Mouse (Mus musculus) gastrocnemius, adult 8-10 months (tissue): Measurements from ENCODE around the gene Il12rb1. TPM values are rescaled to one million over a fixed set of nuclear protein-coding genes. Genes with fewer than 3 reads are reported as not detected.

Experiments used
- DNase-seq, 2 experiments: peaks; one replicate each; pipeline ENCODE4 v3.0.0; 2022; ENCODE audit warnings: low spot score in 2 of 2
- total RNA-seq, 4 experiments: library from RNA; stranded (reverse); gene quantifications; 2 replicates each; pipeline ENCODE4 v1.2.4; 2022

Il12rb1 gene
- not detected for total RNA-seq

DNA sequence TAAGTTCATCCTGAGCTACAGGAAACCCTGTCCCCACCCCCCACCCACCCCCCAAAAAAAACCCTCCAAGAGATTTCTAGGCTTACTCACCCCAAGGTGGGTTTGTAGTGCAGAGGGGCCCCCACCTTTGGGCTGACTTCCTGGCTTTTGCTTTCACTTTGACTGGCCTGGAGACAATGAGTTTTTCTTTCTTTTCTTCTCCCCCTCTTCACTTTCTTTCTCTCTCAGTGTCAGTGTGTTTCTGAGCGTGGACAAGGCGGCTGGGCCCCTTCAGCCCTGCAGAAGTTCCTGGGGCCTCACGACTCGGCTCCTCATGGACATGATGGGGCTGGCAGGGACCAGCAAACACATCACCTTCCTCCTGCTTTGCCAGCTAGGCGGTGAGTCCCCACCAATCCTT lies at the start of gene Il12rb1:
Gene Il12rb1 (plus strand): TSS at position 211 of the 400 bp plus-strand sequence.
- DNase-seq = no peak

DNA sequence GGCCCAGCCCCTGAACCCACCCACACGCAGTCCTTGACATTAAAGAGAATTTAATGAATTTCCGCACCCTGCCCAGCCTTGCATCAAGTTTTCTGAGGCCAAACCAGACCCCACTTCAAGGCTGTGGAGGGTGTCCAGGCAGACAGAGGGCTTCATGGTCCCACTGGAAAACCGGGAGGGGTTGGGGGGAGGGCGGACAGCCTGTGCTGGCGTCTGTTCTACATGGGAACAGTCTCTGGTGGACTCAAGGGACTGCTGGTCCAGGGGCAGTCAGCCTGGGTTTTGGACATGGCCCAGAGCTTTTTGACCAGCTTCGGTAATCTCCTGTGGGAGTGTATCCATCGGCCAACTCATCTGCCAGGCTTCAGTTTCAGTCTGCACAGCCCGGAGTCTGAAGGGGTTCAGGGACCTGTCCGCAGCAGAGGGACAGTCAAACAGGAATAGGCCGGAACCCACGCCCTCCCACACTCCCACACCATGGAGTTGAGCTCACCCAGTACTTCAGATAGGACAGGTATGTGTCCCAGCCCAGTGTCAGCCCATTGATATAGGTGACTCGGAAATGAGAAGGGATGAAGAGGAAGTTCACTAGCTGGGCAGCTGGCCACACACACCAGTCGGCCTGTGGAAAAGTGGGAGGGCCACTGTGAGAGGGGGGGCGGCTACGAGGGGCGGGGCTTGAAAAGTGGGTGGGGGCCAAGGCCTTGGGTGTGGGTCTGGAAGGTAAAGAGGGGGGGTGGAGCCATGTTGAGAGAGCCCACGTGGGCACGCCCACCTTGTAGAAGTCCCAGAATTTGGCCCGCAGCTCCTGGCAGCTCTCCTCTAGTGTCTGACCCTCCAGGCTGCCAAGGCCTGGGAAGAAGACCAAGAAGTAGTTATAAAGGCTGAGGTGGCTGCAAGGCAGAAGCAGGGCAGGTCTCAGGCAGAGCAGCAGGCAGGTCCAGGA lies 49.4 kb upstream of the Il12rb1 start:
- DNase-seq = peak in 1 of 2 experiments; percentile 55

DNA sequence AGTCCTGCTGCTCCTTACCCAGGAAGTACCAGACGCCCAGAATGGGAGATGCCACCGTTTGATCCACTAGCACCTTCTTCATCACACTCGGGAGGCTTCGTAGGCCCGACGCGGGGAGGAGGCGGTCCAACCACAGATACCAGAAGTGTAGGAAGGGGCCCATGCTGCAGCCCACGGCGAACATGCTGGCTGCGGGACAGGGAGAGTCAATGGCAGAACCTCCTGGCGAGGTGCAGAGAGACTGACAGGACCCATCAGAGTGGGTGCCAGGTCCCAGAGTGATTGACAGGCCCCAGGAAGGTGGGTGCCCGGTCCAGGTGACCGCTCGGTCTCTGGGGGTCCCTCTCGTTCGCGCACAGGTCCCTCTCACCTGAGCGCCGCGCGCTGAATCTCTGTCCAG lies 47.9 kb upstream of the Il12rb1 start:
- DNase-seq = no peak

DNA sequence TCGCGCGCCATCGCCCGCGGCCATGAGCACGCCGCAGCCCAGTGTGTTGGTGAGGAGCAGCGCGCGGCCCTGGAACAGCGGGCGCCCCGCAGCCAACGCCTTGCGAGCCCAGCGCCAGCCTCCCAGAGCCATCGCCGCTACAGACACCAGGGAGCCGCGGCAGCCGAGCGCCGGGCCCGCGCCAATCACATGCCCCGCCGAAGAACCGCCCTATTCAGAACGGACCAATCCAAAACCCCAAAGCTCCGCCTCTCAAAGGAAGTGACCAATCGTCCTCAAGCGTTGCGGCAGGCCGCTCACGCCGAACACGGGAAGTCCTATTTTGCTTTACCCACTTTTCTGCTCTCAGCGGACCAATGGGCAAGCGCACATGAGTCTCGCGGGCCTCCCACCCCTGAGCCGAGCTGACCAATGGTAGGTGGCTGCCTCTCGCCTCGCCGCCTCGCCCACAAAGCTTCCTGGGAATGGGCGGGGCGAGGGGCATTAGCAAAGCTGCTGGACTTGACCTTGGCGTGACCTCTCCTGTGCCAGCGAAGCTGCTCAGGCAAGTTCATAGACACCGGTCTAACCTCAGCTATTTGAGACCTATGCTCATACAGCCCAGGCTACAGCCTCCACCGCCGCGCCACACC lies 47.4 kb upstream of the Il12rb1 start, which contains the start of gene Mpv17l2:
Gene Mpv17l2 (minus strand): TSS at position 172 of the 632 bp plus-strand sequence.
- DNase-seq = peak; percentile 90 to 95

DNA sequence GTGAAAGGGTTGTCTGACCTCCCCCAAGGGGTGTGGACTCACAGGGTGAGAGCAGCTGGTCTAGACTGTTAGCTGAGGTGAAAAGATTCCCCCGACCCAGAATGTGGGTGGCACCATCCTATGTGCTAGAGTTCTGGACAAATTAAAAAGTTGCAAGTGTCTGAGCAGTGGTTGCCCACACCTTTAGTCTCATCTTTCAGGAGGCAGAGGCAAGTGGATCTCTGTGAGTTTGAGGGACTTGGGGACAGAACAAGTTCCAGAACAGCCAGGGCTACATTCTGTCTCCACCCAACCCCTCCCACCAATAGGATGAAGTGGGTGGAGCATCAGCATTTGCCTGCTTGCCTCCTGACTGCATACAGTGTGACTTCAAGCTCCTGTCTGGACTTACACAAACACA lies 46.1 kb upstream of the Il12rb1 start:
- no peak for DNase-seq

DNA sequence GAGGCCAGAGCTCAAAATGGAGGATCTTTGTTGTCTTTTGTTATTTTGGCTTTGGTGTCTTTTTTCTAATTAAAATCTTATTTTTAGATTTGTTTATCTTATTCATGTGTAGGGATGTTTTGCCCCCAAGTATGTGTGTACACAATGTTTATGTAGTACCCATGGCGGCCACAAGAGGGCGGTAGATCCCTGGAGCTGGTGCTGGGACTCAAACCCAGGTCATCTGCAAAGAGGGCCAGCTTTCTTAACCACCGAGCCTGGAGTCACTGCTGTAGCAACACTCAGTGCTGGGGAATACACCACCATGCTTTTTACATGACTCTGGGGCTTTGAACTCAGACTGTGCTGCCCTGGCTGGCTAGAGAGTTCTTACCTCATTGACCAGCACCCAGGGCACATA lies 44.9 kb upstream of the Il12rb1 start:
- no peak for DNase-seq

DNA sequence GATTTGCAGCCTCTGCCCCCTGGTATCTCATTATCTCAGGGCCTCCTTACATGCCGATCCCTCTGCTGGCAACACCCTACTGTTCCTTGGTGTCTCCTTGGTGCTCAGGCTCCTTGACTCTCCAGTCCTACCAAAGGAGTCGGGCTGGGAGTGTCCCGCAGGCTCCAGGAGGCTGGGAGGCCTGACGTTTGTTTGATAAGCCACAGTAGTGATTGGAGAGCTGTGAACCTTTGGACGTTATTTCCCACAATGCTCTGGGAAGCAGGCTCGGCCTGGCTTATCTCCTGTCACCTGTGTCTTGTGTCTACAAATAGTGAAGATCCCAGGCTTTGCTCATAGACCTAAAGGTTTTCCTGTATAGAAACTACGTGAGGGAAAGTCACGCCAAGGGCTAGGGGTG lies 44.2 kb upstream of the Il12rb1 start:
- DNase-seq = no peak

DNA sequence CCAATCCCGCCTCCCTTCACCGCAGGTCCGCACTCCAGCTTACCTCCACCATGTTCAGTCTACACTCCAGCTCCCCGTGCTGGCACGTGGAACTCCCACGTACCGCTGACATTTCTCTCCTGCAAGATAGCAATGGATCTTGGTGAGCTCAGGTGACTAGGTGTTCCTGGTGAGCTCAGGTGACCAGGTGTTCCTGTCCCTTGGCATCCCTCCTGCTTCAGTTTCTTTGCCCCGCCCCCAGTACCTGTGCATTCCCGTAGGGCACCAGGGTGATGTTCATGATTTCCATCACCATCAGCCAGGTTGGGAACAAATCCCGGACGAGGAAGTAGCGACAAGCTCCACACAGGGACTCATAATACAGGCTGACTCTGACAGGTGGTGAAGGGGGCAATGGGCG lies 43.6 kb upstream of the Il12rb1 start:
- no peak for DNase-seq

DNA sequence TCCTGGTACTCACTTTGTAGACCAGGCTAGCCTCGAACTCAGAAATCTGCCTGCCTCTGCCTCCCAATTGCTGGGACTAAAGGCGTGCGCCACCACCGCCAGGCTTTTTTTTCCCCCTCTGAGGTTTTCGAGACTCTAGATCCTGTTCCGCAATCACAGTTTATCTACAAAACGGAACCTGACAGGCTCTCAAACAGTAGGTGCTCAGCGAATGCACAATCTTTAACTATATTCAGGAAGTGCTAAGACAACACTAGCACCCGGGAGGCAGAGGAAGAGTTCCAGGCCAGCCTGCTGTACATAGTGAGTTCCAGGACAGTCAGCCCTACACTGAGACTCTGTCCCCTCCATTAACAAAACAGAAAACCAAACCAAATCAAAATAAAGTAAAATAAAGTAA lies 42.9 kb upstream of the Il12rb1 start:
- DNase-seq = no peak

DNA sequence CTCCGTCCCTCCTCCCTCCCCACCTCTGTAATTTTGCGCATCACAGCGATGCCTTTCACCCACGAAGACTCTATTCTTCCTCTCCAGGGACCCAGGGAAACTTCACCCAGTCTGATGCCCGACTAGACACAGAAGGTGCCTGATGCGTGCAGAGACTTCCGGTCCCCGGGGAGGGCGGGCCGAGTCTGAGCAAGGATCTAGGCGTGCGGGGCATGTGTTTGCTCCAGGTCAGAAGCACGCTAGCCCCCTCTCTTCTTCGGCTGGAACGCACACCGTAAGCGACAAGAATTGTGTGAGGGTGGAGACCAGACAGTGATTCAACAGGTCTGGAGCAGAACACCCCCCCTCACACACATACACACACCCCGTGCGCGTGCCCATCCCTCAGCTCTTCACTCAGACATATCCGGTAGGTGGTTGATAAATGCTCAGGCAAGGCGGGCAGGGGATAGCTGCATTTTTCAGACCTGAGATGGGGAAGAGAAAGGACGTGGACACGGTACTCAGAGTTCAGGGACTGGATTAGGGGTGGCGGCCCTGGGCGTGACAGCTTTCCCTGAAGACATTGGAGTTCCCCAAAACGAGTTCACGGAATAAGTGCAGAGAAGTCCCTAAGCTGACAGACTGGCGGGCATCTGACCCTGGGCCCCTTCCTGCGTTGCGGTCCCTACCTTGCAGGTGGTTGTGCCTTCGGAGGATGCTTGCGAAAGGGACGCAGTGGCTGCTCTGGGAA lies 42.2 kb upstream of the Il12rb1 start:
- DNase-seq = no peak

DNA sequence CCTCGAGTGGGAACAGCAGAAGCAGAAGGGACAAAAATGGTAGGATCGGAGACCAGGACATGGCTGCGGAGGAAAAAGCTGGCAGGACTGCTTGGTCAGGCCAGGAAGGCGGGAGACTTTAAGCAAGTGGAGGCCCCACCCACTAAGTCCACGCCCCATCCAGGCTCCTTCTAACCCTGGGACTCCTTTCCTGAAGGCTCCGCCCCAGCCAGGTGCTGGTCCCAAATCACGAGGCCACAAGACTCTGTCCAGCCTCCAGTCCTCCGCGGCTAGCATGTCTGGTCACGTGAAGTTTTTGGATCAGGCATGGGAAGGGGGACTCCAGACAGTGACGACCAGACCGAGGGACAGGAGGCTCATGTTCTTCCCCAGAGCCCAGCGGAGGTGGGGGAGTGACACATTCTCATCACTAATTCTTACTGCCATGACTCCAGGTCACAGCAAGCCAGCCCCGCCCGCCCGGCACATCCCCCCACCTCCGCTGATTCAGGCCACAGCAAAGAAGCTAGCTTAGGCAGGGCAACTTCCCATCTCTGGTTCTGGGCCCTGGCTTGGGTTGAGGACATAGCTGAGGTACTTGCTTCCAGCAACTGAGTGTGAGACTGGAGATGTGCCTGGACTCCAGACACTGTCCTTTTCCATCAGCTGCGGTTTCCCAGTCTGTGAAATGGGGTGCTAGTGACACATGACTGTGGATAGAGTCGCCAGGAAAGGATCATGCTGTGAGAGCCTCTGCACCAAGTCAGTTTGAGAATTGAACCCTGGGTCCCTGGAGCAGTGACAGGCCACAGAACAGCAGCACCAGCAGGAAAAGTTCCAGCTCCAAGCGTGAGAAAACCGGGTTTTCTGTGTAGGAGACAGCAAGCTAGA lies 41.4 kb upstream of the Il12rb1 start:
- peak; percentile 70 to 82 for DNase-seq

DNA sequence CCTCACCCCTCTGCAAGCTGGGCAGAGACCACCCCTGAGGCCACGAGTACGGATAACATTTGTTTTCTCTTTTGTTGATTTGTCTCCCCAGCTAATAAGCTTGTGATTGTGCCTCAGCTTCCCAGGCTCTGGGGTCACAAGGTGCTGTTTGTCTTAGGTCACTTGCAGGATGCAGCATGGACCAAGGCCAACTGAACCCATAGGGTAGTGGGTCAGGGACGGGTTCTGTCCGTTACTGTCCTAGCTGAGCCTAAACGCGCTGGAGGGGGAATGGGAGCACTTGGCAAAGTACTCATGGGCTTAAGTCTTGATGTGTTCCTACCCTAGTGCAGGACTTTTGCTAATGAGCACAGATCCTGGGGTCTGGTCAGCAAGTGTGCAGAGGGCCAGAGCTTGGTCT lies 40.7 kb upstream of the Il12rb1 start:
- no peak for DNase-seq

DNA sequence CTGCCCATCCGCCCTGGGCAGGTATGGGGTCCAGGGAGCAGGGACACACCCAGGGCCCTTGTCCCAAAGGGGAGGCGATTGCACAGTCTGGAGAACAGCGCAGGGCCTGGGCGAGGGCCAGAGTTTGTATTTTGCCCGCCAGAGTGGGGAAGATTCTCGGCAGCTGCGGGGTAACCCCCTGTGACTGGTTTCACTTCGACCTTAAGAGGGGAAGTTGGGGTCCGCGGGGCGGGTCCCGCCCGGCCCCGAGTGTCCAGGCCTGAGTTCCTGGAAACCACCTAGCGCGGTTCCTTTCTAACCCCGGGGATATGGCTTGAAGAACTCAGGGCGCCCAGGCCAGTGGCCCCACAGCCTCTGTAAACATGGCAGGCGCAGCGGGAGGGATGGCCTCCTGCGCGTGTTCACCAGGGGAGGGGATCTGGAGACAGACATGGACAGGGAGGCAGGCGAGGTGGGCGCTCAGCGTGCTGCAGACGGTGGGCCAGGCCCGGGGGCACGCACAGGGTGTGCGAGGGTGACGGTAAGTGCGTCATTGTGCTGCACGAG lies 39.9 kb upstream of the Il12rb1 start:
- no peak for DNase-seq

DNA sequence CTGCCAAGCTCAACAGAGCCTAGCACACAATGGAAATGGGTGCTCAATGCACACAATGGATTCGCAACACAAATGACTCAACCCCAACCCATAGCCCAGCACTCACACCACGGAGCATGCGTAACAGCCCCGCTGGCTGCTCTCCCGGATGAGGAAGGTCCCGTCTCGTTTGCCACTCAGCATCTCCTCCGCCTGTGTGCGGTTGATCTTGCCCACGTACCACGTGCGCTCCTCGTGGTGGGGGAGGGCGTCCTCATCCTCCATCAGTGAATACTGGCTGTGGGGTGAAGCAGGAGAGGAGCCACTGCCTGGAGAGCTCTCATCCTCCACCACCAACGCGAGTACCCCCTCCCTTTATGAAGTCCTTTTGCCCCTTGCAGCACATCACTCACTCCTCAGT lies 39.3 kb upstream of the Il12rb1 start:
- no peak for DNase-seq

DNA sequence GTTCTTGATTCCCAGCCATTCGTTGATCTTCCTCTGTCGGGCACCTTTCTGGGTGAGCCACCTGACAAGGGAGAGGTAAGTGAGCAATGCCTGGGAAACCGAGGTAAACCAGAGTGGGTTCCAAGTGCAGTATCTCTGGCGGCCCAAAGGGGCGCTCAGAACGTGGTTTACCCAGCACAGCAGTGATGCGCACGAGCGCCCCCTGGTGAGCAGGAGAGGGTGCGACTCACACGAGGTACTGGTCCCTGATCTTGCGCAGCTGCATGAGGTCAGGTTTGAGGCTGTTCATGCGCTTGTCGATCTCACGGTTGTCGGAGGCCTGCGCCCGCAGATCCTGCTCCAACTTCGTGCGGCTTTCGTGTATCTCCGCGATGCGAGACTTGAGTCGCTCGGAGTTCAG lies 38.9 kb upstream of the Il12rb1 start:
- DNase-seq = peak; percentile 86 to 88

DNA sequence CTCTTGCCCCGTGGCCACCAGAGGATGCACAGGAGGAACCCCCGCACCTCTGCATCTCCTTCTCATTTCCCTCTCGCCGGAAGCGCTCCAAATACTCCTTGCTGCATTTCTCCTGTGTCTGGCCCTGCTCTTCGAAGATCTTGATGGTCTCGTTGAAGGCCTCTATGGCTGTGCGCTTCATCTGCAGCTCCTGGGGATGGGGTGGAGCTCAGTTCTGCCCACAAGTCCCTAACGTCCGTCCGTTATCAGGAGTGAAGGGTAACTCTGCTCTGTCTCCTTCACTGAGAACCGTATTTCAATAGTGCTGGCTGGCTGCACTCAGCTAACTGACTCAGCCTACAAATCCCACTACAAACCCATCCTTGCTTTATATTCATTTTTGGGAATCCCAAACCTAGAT lies 38.4 kb upstream of the Il12rb1 start:
- DNase-seq = no peak

DNA sequence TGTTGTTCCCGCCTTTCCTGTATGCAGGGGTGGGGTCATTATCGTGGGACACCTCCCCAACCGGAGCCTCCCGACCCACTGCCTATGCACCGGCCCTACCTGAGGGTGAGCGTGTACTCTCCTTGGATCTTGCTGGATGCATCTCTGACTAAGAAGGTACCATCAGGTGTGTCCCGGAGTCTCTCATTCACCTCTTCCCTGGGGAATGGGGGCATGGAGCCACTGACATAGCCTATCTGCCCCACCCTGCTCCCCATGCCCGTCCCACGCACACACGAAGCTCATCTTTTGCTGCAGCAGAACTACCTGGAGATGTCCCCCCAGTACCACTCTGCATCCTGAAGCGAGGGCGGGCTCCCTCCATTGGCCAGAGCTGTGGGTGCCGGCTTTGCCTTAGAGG lies 37.5 kb upstream of the Il12rb1 start:
- no peak for DNase-seq

DNA sequence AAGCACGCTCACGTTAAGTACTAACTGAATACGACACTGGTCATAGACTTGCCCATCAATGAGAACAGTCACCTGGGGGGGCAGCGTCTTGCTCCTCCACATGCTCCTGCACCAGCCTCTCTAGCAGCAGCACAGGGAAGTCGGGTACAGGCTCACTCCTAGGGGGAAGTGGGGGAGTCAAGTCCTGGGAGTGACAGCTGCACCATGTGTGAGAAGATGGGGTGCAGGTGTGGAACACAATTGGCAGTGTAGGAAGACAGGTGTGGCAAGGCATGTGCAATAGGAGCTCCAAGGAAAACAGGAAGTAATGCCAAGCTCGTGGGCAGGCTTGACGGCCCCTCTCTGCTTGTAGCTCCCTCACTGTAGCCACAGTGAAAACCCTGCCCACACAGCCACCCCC lies 37.0 kb upstream of the Il12rb1 start:
- no peak for DNase-seq

DNA sequence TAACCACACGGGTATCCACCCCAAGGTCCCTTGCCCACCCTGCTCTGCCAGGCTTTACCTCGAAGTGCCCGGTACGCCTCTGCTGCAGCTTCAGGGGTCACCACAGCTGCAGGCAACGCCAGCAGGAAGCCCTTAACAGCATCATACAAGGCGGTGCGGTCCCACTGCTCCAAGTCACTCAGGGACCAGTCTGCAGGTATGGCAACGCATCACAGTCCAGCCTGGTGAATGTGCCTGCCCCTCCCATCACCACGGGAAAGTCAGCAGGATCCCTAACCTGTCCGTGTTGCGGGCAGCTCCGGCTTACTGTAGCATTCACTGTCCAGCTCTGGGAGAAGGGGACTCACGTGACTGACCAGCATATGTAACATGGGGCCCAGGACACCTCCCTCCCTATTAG lies 36.2 kb upstream of the Il12rb1 start:
- DNase-seq = no peak

DNA sequence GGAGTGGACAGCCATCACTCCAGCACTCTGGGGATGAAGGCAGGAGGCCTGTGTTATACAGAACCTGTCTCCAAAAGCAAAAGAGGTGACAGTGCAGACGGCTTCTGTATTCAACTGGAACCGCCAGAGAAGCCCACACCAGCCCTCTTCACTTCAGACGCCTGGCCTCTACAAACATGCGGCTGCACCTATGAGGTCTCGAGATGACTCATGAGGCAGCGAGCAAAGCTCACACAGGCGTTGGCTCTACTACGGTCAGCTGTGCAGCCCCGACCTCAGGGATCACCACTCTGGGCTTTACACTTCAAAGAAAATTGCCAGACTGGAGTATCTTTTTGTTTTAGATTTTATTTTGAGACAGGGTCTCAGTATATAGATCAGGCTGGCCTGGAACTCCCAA lies 35.4 kb upstream of the Il12rb1 start:
- DNase-seq = no peak

DNA sequence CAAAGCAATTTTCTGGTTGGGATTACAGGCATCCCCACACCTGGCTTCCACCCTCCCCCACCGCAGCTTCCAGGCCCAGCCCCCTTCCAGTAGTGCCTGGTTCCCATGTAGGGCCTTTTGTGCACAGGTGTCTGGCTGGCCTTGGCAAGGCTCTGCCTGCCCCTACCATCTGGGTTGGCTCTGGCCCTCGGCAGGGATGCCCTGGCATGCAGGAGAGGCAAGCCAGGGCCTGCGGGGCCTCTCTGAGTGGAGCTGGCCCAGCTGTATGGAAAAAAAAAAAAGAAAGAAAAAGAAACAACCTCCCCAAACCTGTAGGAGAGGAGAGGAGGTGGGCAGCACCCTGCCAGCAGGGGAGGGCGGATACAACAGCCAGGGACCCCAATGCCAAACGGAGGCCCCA lies 34.8 kb upstream of the Il12rb1 start:
- no peak for DNase-seq
